ENCODE assay signal across 12 mouse cellular contexts in the genomic region with DNA sequence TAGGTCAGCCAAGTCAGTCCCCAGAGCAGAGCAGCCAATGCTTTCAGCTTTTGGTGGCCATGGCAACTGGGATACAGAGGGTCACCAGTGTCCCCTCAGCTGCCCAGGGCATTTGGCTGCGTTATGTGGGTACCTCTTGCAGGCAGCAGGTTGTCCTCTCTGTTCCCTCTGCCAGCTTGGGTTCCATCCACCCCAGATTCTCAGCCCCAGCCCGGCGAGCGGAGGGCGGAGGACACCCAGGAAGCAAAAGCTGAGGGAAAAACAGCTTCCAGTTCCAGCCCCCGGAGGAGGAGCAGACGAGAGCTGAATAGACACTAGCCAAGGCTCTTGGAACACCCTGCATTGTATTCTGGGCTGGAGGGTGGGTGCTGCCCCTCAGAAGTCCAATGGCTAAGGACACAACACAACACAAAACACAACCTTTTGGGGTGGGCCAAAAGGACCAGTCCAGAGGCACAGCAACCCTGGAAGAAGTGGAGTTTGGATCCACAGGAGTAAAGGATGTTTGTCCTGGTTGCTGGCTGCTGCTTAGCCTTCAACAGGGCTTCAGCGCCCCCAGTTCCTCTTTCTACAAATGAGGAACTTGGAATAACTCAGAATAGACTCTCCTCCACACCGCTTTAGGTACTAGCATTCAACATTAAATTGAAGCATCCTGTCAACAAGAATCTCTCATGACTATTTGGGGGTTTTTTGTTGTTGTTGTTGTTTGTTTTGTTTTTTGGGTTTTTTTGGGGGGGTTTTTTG. TPM values are rescaled to one million over a fixed set of nuclear protein-coding genes. Genes with fewer than 3 reads are reported as not detected.
A peak's percentile ranks its signal among the peaks of the same experiment; 100 is the strongest.
DNase-seq lines count a peak whose midpoint lies in the region; ATAC-seq and TF ChIP-seq lines count a peak whose summit lies in the region.
"Had no signal": no experiment of that assay in that cellular context is flagged by ENCODE, and none has a peak within 500 bp of the region (broad histone marks: within the 10 kb centered on the region; RNA-seq: fewer than 3 reads in every experiment).

No protein-coding gene starts in this region.

- H3K4me3 ChIP-seq in liver, embryonic 13.5 days (replicated peaks) = no peak overlapping the region
- H3K4me3 ChIP-seq in MEL (ENCODE audit: control insufficient read depth in 1 of 2, insufficient read depth in 1 of 2, low read depth in 2 of 2, low read length in 2 of 2) = no peak overlapping the region
- H3K4me3 ChIP-seq in liver, embryonic 16.5 days (ENCODE audit: low read depth, low read length) = no peak overlapping the region
- H3K4me3 ChIP-seq: midbrain, embryonic 15.5 days had no signal

- peak overlapping the region; percentile 69 for H3K27ac ChIP-seq in liver, embryonic 13.5 days
- H3K27ac ChIP-seq in MEL (ENCODE audit: control insufficient read depth, low read depth, low read length) = peak overlapping the region; percentile 54; the same call in 1 of the 2 replicates
- peak overlapping the region; percentile 57 for H3K27ac ChIP-seq in liver, embryonic 16.5 days (ENCODE audit: low read length)
- H3K27ac ChIP-seq: midbrain, embryonic 15.5 days had no signal

- peak; percentile 36 to 44 for DNase-seq in frontal cortex, postnatal 36 days (ENCODE audit: low spot score in 2 of 2)
- DNase-seq in frontal cortex, postnatal 14 days (ENCODE audit: low spot score in 2 of 2) = no peak
- no peak for DNase-seq in liver, embryonic 13.5 days
- no peak for DNase-seq in liver
- DNase-seq in MEL (ENCODE audit: low read depth, low spot score) = peak; percentile 91
- DNase-seq in adrenal gland, postnatal 36 days = no peak
- DNase-seq in cerebellum, postnatal 14 days = no peak
- DNase-seq: kidney, postnatal 25 days; retina, postnatal 1 day; thymus, adult 18-20 months had no signal

- no peaks in the 10 kb centered on the region for H3K9me3 ChIP-seq in liver, embryonic 13.5 days (replicated peaks)
- H3K9me3 ChIP-seq in MEL (replicated peaks; ENCODE audit: insufficient read depth, low read length) = no peaks in the 10 kb centered on the region
- H3K9me3 ChIP-seq in liver, embryonic 16.5 days (replicated peaks; ENCODE audit: control insufficient read depth, low read length) = no peaks in the 10 kb centered on the region
- H3K9me3 ChIP-seq: midbrain, embryonic 15.5 days had no signal

- 52% methylated on average over 9 of the region's 9 CpGs for WGBS in liver, embryonic 13.5 days (ENCODE audit: insufficient replicate concordance)
- WGBS in liver, embryonic 16.5 days (ENCODE audit: insufficient replicate concordance) = 56% methylated on average over 9 of the region's 9 CpGs

- no peak overlapping the region for H3K9ac ChIP-seq in liver, embryonic 13.5 days
- no peak overlapping the region for H3K9ac ChIP-seq in MEL (ENCODE audit: control insufficient read depth, low read depth, low read length, poor library complexity, severe bottlenecking)
- no peak overlapping the region; the same call in 1 of the 2 replicates for H3K9ac ChIP-seq in liver, embryonic 16.5 days (ENCODE audit: low read depth, low read length)
- H3K9ac ChIP-seq: midbrain, embryonic 15.5 days had no signal

- H3K36me3 ChIP-seq in liver, embryonic 13.5 days = peaks cover 37% of the 10 kb centered on the region
- peaks cover 0 to 27% of the 10 kb centered on the region in 2 experiments; a peak in 3 of 4 replicates for H3K36me3 ChIP-seq in MEL (ENCODE audit: control insufficient read depth in 1 of 2, insufficient read depth in 2 of 2, low read length in 2 of 2)
- no peaks in the 10 kb centered on the region; the same call in none of the 2 replicates for H3K36me3 ChIP-seq in liver, embryonic 16.5 days (ENCODE audit: control insufficient read depth, insufficient read depth)

- peaks cover 59% of the 10 kb centered on the region for H3K4me1 ChIP-seq in liver, embryonic 13.5 days (replicated peaks)
- H3K4me1 ChIP-seq in MEL (ENCODE audit: control insufficient read depth in 1 of 2, insufficient read depth in 2 of 2, low read length in 2 of 2) = peaks cover 14 to 33% of the 10 kb centered on the region in 2 experiments
- H3K4me1 ChIP-seq in liver, embryonic 16.5 days (ENCODE audit: control insufficient read depth, low read depth, low read length) = peaks cover 48% of the 10 kb centered on the region
- H3K4me1 ChIP-seq: midbrain, embryonic 15.5 days had no signal

- ATAC-seq in liver, embryonic 13.5 days (ENCODE audit: low read depth) = no peak
- no peak for ATAC-seq in liver, embryonic 16.5 days (ENCODE audit: low read depth)
- ATAC-seq: midbrain, embryonic 15.5 days had no signal

- H3K27me3 ChIP-seq in liver, embryonic 13.5 days = no peaks in the 10 kb centered on the region
- H3K27me3 ChIP-seq in MEL (ENCODE audit: control insufficient read depth in 1 of 2, insufficient read depth in 2 of 2, low read length in 2 of 2) = no peaks in the 10 kb centered on the region
- H3K27me3 ChIP-seq in liver, embryonic 16.5 days (ENCODE audit: control insufficient read depth, insufficient read depth, low read depth, low read length) = no peaks in the 10 kb centered on the region
- H3K27me3 ChIP-seq: midbrain, embryonic 15.5 days had no signal

- no peak overlapping the region for H3K4me2 ChIP-seq in liver, embryonic 13.5 days
- no peak overlapping the region for H3K4me2 ChIP-seq in liver, embryonic 16.5 days (ENCODE audit: low read depth, low read length)
- H3K4me2 ChIP-seq: midbrain, embryonic 15.5 days had no signal

- no peak for TF ChIP-seq CTCF in MEL (IDR thresholded peaks at IDR 0.05 in 2 of 3, conservative IDR thresholded peaks at IDR 0.05 in 1 of 3; ENCODE audit: control insufficient read depth in 1 of 3, insufficient read depth in 1 of 3, low read depth in 2 of 3, low read length in 3 of 3, poor library complexity in 1 of 3, severe bottlenecking in 1 of 3)

- TF ChIP-seq RAD21 in MEL (IDR thresholded peaks at IDR 0.05; ENCODE audit: low read depth, low read length) = no peak

- no peak for TF ChIP-seq POLR2A in MEL (IDR thresholded peaks at IDR 0.05; ENCODE audit: control insufficient read depth in 1 of 2, insufficient read depth in 1 of 2, low read depth in 1 of 2, low read length in 2 of 2, poor library complexity in 1 of 2)

- peak in 1 of 2 experiments; percentile 81; a peak in 2 of 4 replicates for TF ChIP-seq EP300 in MEL (IDR thresholded peaks at IDR 0.05; ENCODE audit: low read depth in 1 of 2, low read length in 2 of 2)

- no peaks in the 10 kb centered on the region for H3K79me2 ChIP-seq in MEL (ENCODE audit: control insufficient read depth, insufficient read depth, low read length, poor library complexity)

TF ChIP-seq in MEL, 35 proteins besides CTCF, POLR2A, EP300 and RAD21:
- TF ChIP-seq ZKSCAN1 (IDR thresholded peaks at IDR 0.05; ENCODE audit: low read depth, low read length) (no peak), SIN3A (IDR thresholded peaks at IDR 0.05; ENCODE audit: low read length) (peak; percentile 15; the same call in 1 of the 2 replicates), ETS1 (IDR thresholded peaks at IDR 0.05; ENCODE audit: low read depth, low read length) (peak; percentile 22; the same call in 1 of the 2 replicates), MYC (IDR thresholded peaks at IDR 0.05; ENCODE audit: low read depth, low read length) (0 out of 2 replicates have a peak, but pooled peaks have one; percentile 46), JUND (IDR thresholded peaks at IDR 0.05; ENCODE audit: low read depth, low read length) (no peak)

RNA-seq across cellular contexts. Expression of a gene that starts 7.8 kb away (rescaled TPM):
- polyA plus RNA-seq in liver, embryonic 13.5 days (2015; fragmentation: Nextera tagmentation; extraction: Ambion mirVana) = 14.7 and 16.7 TPM in 2 replicates
- 62.1 and 66.9 TPM in 2 replicates for total RNA-seq in MEL (2012; rRNA removed)
- 100 to 1,000 TPM in 1 of 2 experiments, not detected in 1; 113 TPM for polyA plus RNA-seq in MEL (2012; ENCODE audit: insufficient read depth in 1 of 2, insufficient read length in 2 of 2, low read depth in 1 of 2, low replicate concordance in 2 of 2, missing spikeins in 1 of 2)
- 3.2 and 4.1 TPM in 2 replicates for polyA plus RNA-seq in liver, embryonic 16.5 days (2015; fragmentation: Nextera tagmentation; extraction: Ambion mirVana)
- 10 to 100 TPM; 62.9 to 68.8 TPM for total RNA-seq in adrenal gland, postnatal 36 days (2021)

RNA-seq across cellular contexts. Expression of a gene that starts 58.8 kb away (rescaled TPM):
- 18.7 and 19.3 TPM in 2 replicates for polyA plus RNA-seq in liver, embryonic 13.5 days (2015; fragmentation: Nextera tagmentation; extraction: Ambion mirVana)
- 79.7 and 93.8 TPM in 2 replicates for total RNA-seq in MEL (2012; rRNA removed)
- 100 to 1,000 TPM in 1 of 2 experiments, 10 to 100 TPM in 1; 88.2 to 123 TPM for polyA plus RNA-seq in MEL (2012; ENCODE audit: insufficient read depth in 1 of 2, insufficient read length in 2 of 2, low read depth in 1 of 2, low replicate concordance in 2 of 2, missing spikeins in 1 of 2)
- 14.1 and 14.8 TPM in 2 replicates for polyA plus RNA-seq in liver, embryonic 16.5 days (2015; fragmentation: Nextera tagmentation; extraction: Ambion mirVana)
- 10 to 100 TPM; 53.9 to 69.5 TPM for total RNA-seq in adrenal gland, postnatal 36 days (2021)

Comparison
In these comparisons a context has a peak if more than half of its experiments do, and no peak if none do; other contexts are left out.
1. DNase-seq: peak in frontal cortex, postnatal 36 days (2 of 2) and MEL (single experiment); none in frontal cortex, postnatal 14 days (0 of 2), liver, embryonic 13.5 days (single experiment), liver (single experiment), adrenal gland, postnatal 36 days (0 of 2) and cerebellum, postnatal 14 days (0 of 2).
2. Peak in every context shown above with its lines, with median percentiles within 50 percentile points of each other: H3K27ac ChIP-seq.